ENCODE assay signal across 9 mouse cellular contexts in the genomic region with DNA sequence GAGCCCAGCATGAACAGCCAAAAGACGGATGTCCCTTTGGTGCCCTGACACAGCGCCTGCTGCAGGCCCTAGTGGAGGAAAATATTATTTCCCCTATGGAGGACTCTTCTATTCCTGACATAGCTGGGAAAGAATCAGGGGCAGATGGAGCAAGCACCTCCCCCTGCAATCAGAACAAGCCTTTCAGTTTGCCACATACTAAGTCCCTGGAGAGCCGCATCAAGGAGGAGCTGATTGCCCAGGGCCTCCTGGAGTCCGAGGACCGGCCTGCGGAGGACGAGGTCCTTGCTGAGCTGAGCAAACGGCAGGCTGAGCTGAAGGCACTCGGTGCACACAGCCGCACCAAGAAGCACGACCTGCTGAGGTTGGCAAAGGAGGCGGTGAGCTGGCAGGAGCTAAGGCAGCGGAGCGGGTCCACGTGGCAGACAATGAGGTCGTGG. TPM values are rescaled to one million over a fixed set of nuclear protein-coding genes. Genes with fewer than 3 reads are reported as not detected.
A peak's percentile ranks its signal among the peaks of the same experiment; 100 is the strongest.
DNase-seq lines count a peak whose midpoint lies in the region; ATAC-seq and TF ChIP-seq lines count a peak whose summit lies in the region.
"Had no signal": no experiment of that assay in that cellular context is flagged by ENCODE, and none has a peak within 500 bp of the region (broad histone marks: within the 10 kb centered on the region; RNA-seq: fewer than 3 reads in every experiment).

No protein-coding gene starts in this region.

- no peaks in the 10 kb centered on the region for H3K4me1 ChIP-seq in embryonic facial prominence, embryonic 11.5 days (ENCODE audit: control insufficient read depth, insufficient read depth, low read length)
- peaks cover 11% of the 10 kb centered on the region for H3K4me1 ChIP-seq in embryonic facial prominence, embryonic 10.5 days
- H3K4me1 ChIP-seq in lung, postnatal 0 days (ENCODE audit: insufficient read depth, low read depth, low read length) = no peaks in the 10 kb centered on the region

- H3K27me3 ChIP-seq in embryonic facial prominence, embryonic 11.5 days (ENCODE audit: control insufficient read depth, insufficient read depth, low read length) = no peaks in the 10 kb centered on the region
- peaks cover 7% of the 10 kb centered on the region; the same call in 1 of the 2 replicates for H3K27me3 ChIP-seq in embryonic facial prominence, embryonic 10.5 days (replicated peaks; ENCODE audit: low read depth, poor library complexity, severe bottlenecking)
- H3K27me3 ChIP-seq in lung, postnatal 0 days (replicated peaks; ENCODE audit: insufficient read depth, low read length) = no peaks in the 10 kb centered on the region
- H3K27me3 ChIP-seq: midbrain, embryonic 12.5 days had no signal

- peak; percentile 33 for DNase-seq in embryonic facial prominence, embryonic 11.5 days (ENCODE audit: low spot score)
- no peak for DNase-seq in embryonic facial prominence, embryonic 10.5 days (ENCODE audit: low spot score)
- no peak for DNase-seq in lung, postnatal 0 days (ENCODE audit: low spot score)
- DNase-seq in lung, adult 18-20 months = no peak
- peak; percentile 70 for DNase-seq in kidney, adult 9 months
- DNase-seq in gastrocnemius, postnatal 14 days = no peak
- DNase-seq in gastrocnemius, adult 8-10 months (ENCODE audit: low spot score in 2 of 2) = no peak

- no peak overlapping the region for H3K4me2 ChIP-seq in embryonic facial prominence, embryonic 11.5 days (ENCODE audit: low read depth, low read length)
- no peak overlapping the region for H3K4me2 ChIP-seq in lung, postnatal 0 days (replicated peaks; ENCODE audit: low read depth, low read length)
- H3K4me2 ChIP-seq: midbrain, embryonic 12.5 days had no signal

- TF ChIP-seq CTCF in lung, postnatal 0 days (IDR thresholded peaks at IDR 0.05) = peak; percentile 22; the same call in 1 of the 2 replicates

- ATAC-seq in embryonic facial prominence, embryonic 11.5 days (replicated peaks; ENCODE audit: insufficient number of reproducible peaks, low FRiP score, low TSS enrichment, low read depth) = 0 out of 2 replicates have a peak, but pooled peaks have one; percentile 9
- ATAC-seq in lung, postnatal 0 days = no peak
- ATAC-seq in erythroid progenitor cell, adult 5-6 weeks (replicated peaks; ENCODE audit: low FRiP score, poor library complexity, severe bottlenecking) = no peak

- H3K9ac ChIP-seq in embryonic facial prominence, embryonic 11.5 days (replicated peaks; ENCODE audit: low read length) = no peak overlapping the region
- H3K9ac ChIP-seq in lung, postnatal 0 days (replicated peaks; ENCODE audit: low read depth) = no peak overlapping the region
- H3K9ac ChIP-seq: midbrain, embryonic 12.5 days had no signal

- intact Hi-C loops in gastrocnemius, postnatal 14 days (cut with DNase I; ENCODE audit: low total_unique reads) = no loop called here

- H3K27ac ChIP-seq in embryonic facial prominence, embryonic 11.5 days (replicated peaks; ENCODE audit: low read depth, low read length) = no peak overlapping the region
- no peak overlapping the region; the same call in 1 of the 2 replicates for H3K27ac ChIP-seq in embryonic facial prominence, embryonic 10.5 days (replicated peaks)
- no peak overlapping the region for H3K27ac ChIP-seq in lung, postnatal 0 days (ENCODE audit: low read length)
- H3K27ac ChIP-seq: midbrain, embryonic 12.5 days had no signal

- no peak for TF ChIP-seq EP300 in lung, postnatal 0 days (IDR thresholded peaks at IDR 0.05)

- H3K9me3 ChIP-seq in embryonic facial prominence, embryonic 11.5 days (replicated peaks; ENCODE audit: control insufficient read depth, low read length) = no peaks in the 10 kb centered on the region
- no peaks in the 10 kb centered on the region for H3K9me3 ChIP-seq in embryonic facial prominence, embryonic 10.5 days
- no peaks in the 10 kb centered on the region for H3K9me3 ChIP-seq in lung, postnatal 0 days (ENCODE audit: low read length)
- H3K9me3 ChIP-seq: midbrain, embryonic 12.5 days had no signal

- H3K36me3 ChIP-seq in embryonic facial prominence, embryonic 11.5 days (replicated peaks; ENCODE audit: control insufficient read depth, insufficient read depth, low read depth, low read length) = no peaks in the 10 kb centered on the region
- no peaks in the 10 kb centered on the region for H3K36me3 ChIP-seq in embryonic facial prominence, embryonic 10.5 days (replicated peaks)
- no peaks in the 10 kb centered on the region for H3K36me3 ChIP-seq in lung, postnatal 0 days (ENCODE audit: insufficient read depth, low read length)
- H3K36me3 ChIP-seq: midbrain, embryonic 12.5 days had no signal

- 41% methylated on average over 16 of the region's 16 CpGs for WGBS in embryonic facial prominence, embryonic 11.5 days
- 52% methylated on average over 16 of the region's 16 CpGs for WGBS in embryonic facial prominence, embryonic 10.5 days
- WGBS in lung, postnatal 0 days = 49% methylated on average over 16 of the region's 16 CpGs

- H3K4me3 ChIP-seq in embryonic facial prominence, embryonic 11.5 days (ENCODE audit: low read depth, low read length) = no peak overlapping the region
- no peak overlapping the region for H3K4me3 ChIP-seq in embryonic facial prominence, embryonic 10.5 days
- H3K4me3 ChIP-seq in lung, postnatal 0 days (ENCODE audit: low read depth, low read length) = no peak overlapping the region
- H3K4me3 ChIP-seq: midbrain, embryonic 12.5 days had no signal

RNA-seq across cellular contexts. Expression of gene Srsf6, which starts 23.3 kb away (rescaled TPM):
- 301 and 327 TPM in 2 replicates for polyA plus RNA-seq in embryonic facial prominence, embryonic 11.5 days (2014; fragmentation: Nextera tagmentation; extraction: Ambion mirVana)
- polyA plus RNA-seq in embryonic facial prominence, embryonic 10.5 days (2016; fragmentation: Nextera tagmentation; extraction: Ambion mirVana) = 279 and 285 TPM in 2 replicates
- 59.2 and 77.6 TPM in 2 replicates for polyA plus RNA-seq in lung, postnatal 0 days (2015; fragmentation: Nextera tagmentation; extraction: Ambion mirVana)
- 10 to 100 TPM; 51.0 to 53.3 TPM for total RNA-seq in gastrocnemius, postnatal 14 days (2021)
- total RNA-seq in erythroid progenitor cell, adult 5-6 weeks (2015; ENCODE audit: low replicate concordance) = 102 and 149 TPM in 2 replicates
- 107 and 121 TPM in 2 replicates for total RNA-seq in erythroid progenitor cell, adult 5-6 weeks (2017; ENCODE audit: low replicate concordance)
- 10 to 100 TPM; 29.8 to 41.1 (median 32.9) TPM for total RNA-seq in gastrocnemius, adult 8-10 months (2022)

RNA-seq across cellular contexts. Expression of gene L3mbtl1, which starts 35.2 kb away (rescaled TPM):
- 0.06 and 0.15 TPM in 2 replicates for polyA plus RNA-seq in embryonic facial prominence, embryonic 11.5 days (2014; fragmentation: Nextera tagmentation; extraction: Ambion mirVana)
- polyA plus RNA-seq in embryonic facial prominence, embryonic 10.5 days (2016; fragmentation: Nextera tagmentation; extraction: Ambion mirVana) = 0.06 and 0.19 TPM in 2 replicates
- not detected in 2 replicates for polyA plus RNA-seq in lung, postnatal 0 days (2015; fragmentation: Nextera tagmentation; extraction: Ambion mirVana)
- not detected for total RNA-seq in gastrocnemius, postnatal 14 days (2021)
- total RNA-seq in erythroid progenitor cell, adult 5-6 weeks (2015; ENCODE audit: low replicate concordance) = 0.36 TPM in 1 of 2 replicates, not detected in the other
- total RNA-seq in erythroid progenitor cell, adult 5-6 weeks (2017; ENCODE audit: low replicate concordance) = not detected in 2 replicates
- not detected for total RNA-seq in gastrocnemius, adult 8-10 months (2022)

Comparison
In these comparisons a context has a peak if more than half of its experiments do, and no peak if none do; other contexts are left out.
1. DNase-seq: peak in embryonic facial prominence, embryonic 11.5 days (single experiment) and kidney, adult 9 months (single experiment); none in embryonic facial prominence, embryonic 10.5 days (single experiment), lung, postnatal 0 days (single experiment), lung, adult 18-20 months (0 of 2), gastrocnemius, postnatal 14 days (single experiment) and gastrocnemius, adult 8-10 months (0 of 2).